Mouse (Mus musculus): ENCODE measurements around the gene Cib4. TPM values are rescaled to one million over a fixed set of nuclear protein-coding genes. Genes with fewer than 3 reads are reported as not detected.

Gene Cib4
- polyA plus RNA-seq, 1 experiment from 2014 or later, result not detected

DNA sequence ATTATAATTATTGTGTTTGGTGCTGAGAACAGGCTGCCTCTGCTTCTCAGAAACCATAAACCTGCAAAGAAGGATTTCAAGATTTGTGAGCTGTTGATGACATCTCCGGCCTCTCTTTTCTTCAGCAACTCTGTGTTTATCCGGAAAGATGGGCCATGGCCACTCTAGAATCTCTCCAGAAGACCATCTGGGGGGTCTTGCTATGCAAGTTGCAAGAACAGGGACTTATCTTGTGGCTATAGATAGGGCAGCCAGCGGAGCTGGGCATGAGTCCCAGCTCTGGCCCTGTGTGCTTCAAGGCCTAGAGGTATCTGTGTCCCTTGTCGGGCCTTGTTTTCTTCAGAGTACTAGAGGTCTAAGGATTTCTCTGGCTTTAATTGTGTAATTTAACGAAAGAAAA is 36.4 kb upstream of the Cib4 start:
- peak overlapping the region; percentile 31 to 56; a peak in 3 of 4 replicates for H3K27ac ChIP-seq (replicated peaks in 1 of 2; ENCODE audit: control insufficient read depth in 1 of 2, insufficient read depth in 1 of 2, low read depth in 2 of 2, low read length in 2 of 2)
- no peaks in the 10 kb centered on the region for H3K9me3 ChIP-seq (ENCODE audit: control insufficient read depth, low read length)
- H3K9ac ChIP-seq (ENCODE audit: low read length), result no peak overlapping the region
- H3K27me3 ChIP-seq (ENCODE audit: control insufficient read depth, insufficient read depth, low read length), result no peaks in the 10 kb centered on the region
- H3K4me2 ChIP-seq (ENCODE audit: low read length), result no peak overlapping the region
- 39% methylated on average over 5 of the region's 5 CpGs for WGBS
- H3K36me3 ChIP-seq (ENCODE audit: control insufficient read depth, insufficient read depth, low read length), result no peaks in the 10 kb centered on the region
- no peak for ATAC-seq (ENCODE audit: insufficient number of reproducible peaks, insufficient read depth, low FRiP score, low read depth)
- H3K4me1 ChIP-seq (ENCODE audit: control insufficient read depth in 2 of 2, insufficient read depth in 2 of 2, low read length in 2 of 2), result peaks cover 46 to 59% of the 10 kb centered on the region in 2 experiments
- no peak overlapping the region for H3K4me3 ChIP-seq (ENCODE audit: control insufficient read depth in 1 of 2, insufficient read depth in 1 of 2, low read depth in 1 of 2, low read length in 2 of 2)

DNA sequence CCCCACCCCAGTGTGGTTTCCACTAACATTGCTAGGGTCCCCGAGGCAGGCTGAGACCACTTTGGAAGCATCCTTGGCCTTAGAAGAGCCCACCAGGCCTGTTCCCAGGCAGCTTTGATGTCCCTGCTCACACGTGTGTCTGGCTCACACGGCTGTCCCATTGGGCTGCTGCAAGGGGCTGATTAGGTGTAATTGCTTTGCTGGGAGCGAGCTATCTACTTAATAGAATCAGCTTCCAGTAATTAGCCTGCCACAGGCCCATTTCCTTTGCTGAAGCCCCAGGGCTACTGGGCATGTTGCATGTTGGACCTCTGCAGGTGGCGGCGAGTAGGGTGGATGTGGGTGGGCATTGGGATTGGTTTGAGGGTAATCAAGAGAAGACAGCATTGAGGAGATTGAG is 35.1 kb upstream of the Cib4 start:
- H3K9ac ChIP-seq (ENCODE audit: low read length), result no peak overlapping the region
- H3K27ac ChIP-seq (replicated peaks in 1 of 2; ENCODE audit: control insufficient read depth in 1 of 2, insufficient read depth in 1 of 2, low read depth in 2 of 2, low read length in 2 of 2), result peak overlapping the region in 1 of 2 experiments; percentile 33; a peak in 1 of 4 replicates
- 75% methylated on average over 6 of the region's 6 CpGs for WGBS
- no peak overlapping the region for H3K4me3 ChIP-seq (ENCODE audit: control insufficient read depth in 1 of 2, insufficient read depth in 1 of 2, low read depth in 1 of 2, low read length in 2 of 2)
- H3K9me3 ChIP-seq (ENCODE audit: control insufficient read depth, low read length), result no peaks in the 10 kb centered on the region
- H3K4me1 ChIP-seq (ENCODE audit: control insufficient read depth in 2 of 2, insufficient read depth in 2 of 2, low read length in 2 of 2), result peaks cover 51 to 59% of the 10 kb centered on the region in 2 experiments
- ATAC-seq (ENCODE audit: insufficient number of reproducible peaks, insufficient read depth, low FRiP score, low read depth), result no peak
- no peak overlapping the region for H3K4me2 ChIP-seq (ENCODE audit: low read length)
- H3K27me3 ChIP-seq (ENCODE audit: control insufficient read depth, insufficient read depth, low read length), result no peaks in the 10 kb centered on the region
- no peaks in the 10 kb centered on the region for H3K36me3 ChIP-seq (ENCODE audit: control insufficient read depth, insufficient read depth, low read length)

- Histone ChIP-seq H3K4me2 (ENCODE audit: low read length) (no peak overlapping the region), H3K36me3 (ENCODE audit: control insufficient read depth, insufficient read depth, low read length) (no peaks in the 10 kb centered on the region), H3K4me3 (ENCODE audit: control insufficient read depth in 1 of 2, insufficient read depth in 1 of 2, low read depth in 1 of 2, low read length in 2 of 2) (no peak overlapping the region), H3K9ac (ENCODE audit: low read length) (peak overlapping the region; percentile 23; the same call in 1 of the 2 replicates), H3K9me3 (ENCODE audit: control insufficient read depth, low read length) (peaks cover 4% of the 10 kb centered on the region; the same call in 1 of the 2 replicates), H3K27me3 (ENCODE audit: control insufficient read depth, insufficient read depth, low read length) (no peaks in the 10 kb centered on the region), H3K4me1 (ENCODE audit: control insufficient read depth in 2 of 2, insufficient read depth in 2 of 2, low read length in 2 of 2) (peaks cover 51 to 62% of the 10 kb centered on the region in 2 experiments), H3K27ac (replicated peaks in 1 of 2; ENCODE audit: control insufficient read depth in 1 of 2, insufficient read depth in 1 of 2, low read depth in 2 of 2, low read length in 2 of 2) (peak overlapping the region; percentile 78 to 82)
- no peak for ATAC-seq (ENCODE audit: insufficient number of reproducible peaks, insufficient read depth, low FRiP score, low read depth)
- 41% methylated on average over 6 of the region's 6 CpGs for whole genome bisulfite sequencing
Measured at GRCm38 (mm10) chr5:30578445-30579080, 32.9 kb upstream of the Cib4 start.

- peak; percentile 31; the same call in 1 of the 2 replicates for ATAC-seq (ENCODE audit: insufficient number of reproducible peaks, insufficient read depth, low FRiP score, low read depth)
- H3K4me1 ChIP-seq (ENCODE audit: control insufficient read depth in 2 of 2, insufficient read depth in 2 of 2, low read length in 2 of 2), result peaks cover 46 to 56% of the 10 kb centered on the region in 2 experiments
- WGBS, result 57% methylated on average over 12 of the region's 12 CpGs
- peaks cover 4% of the 10 kb centered on the region; the same call in 1 of the 2 replicates for H3K9me3 ChIP-seq (ENCODE audit: control insufficient read depth, low read length)
- no peaks in the 10 kb centered on the region for H3K36me3 ChIP-seq (ENCODE audit: control insufficient read depth, insufficient read depth, low read length)
- no peaks in the 10 kb centered on the region for H3K27me3 ChIP-seq (ENCODE audit: control insufficient read depth, insufficient read depth, low read length)
- H3K4me3 ChIP-seq (ENCODE audit: control insufficient read depth in 1 of 2, insufficient read depth in 1 of 2, low read depth in 1 of 2, low read length in 2 of 2), result no peak overlapping the region
- no peak overlapping the region for H3K4me2 ChIP-seq (ENCODE audit: low read length)
- peak overlapping the region; percentile 23; the same call in 1 of the 2 replicates for H3K9ac ChIP-seq (ENCODE audit: low read length)
- peak overlapping the region; percentile 78 to 82 for H3K27ac ChIP-seq (replicated peaks in 1 of 2; ENCODE audit: control insufficient read depth in 1 of 2, insufficient read depth in 1 of 2, low read depth in 2 of 2, low read length in 2 of 2)
Measured at GRCm38 (mm10) chr5:30577654-30578310, 32.1 kb upstream of the Cib4 start.

DNA sequence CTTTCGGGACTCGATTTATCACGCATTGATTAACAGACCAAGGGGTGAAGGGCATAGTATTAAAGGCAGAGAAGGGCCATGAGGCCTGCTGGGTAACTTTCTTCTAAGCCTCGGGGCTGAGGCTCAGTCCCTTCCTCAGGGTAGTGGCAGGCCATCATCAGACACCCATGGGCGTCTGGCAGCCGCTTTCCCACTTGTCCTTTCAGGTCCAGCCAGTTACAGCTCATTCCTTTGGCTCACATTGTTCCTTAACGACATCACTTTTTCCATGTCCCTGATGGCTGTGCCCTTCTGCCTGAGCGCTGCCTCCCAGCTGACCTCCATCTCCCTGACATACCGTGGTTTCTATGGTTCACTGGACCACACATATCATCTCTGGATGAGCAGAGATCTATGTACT is 31.6 kb upstream of the Cib4 start:
- H3K4me2 ChIP-seq (ENCODE audit: low read length), result no peak overlapping the region
- no peak overlapping the region for H3K4me3 ChIP-seq (ENCODE audit: control insufficient read depth in 1 of 2, insufficient read depth in 1 of 2, low read depth in 1 of 2, low read length in 2 of 2)
- WGBS, result 31% methylated on average over 9 of the region's 9 CpGs
- peaks cover 4% of the 10 kb centered on the region; the same call in 1 of the 2 replicates for H3K9me3 ChIP-seq (ENCODE audit: control insufficient read depth, low read length)
- H3K27me3 ChIP-seq (ENCODE audit: control insufficient read depth, insufficient read depth, low read length), result no peaks in the 10 kb centered on the region
- H3K36me3 ChIP-seq (ENCODE audit: control insufficient read depth, insufficient read depth, low read length), result no peaks in the 10 kb centered on the region
- H3K4me1 ChIP-seq (ENCODE audit: control insufficient read depth in 2 of 2, insufficient read depth in 2 of 2, low read length in 2 of 2), result peaks cover 48 to 56% of the 10 kb centered on the region in 2 experiments
- peak; percentile 57 for ATAC-seq (ENCODE audit: insufficient number of reproducible peaks, insufficient read depth, low FRiP score, low read depth)
- H3K9ac ChIP-seq (ENCODE audit: low read length), result no peak overlapping the region; the same call in 1 of the 2 replicates
- H3K27ac ChIP-seq (replicated peaks in 1 of 2; ENCODE audit: control insufficient read depth in 1 of 2, insufficient read depth in 1 of 2, low read depth in 2 of 2, low read length in 2 of 2), result peak overlapping the region; percentile 78 to 82

GRCm38 (mm10) chr5:30576233-30576632 is 30.6 kb upstream of the Cib4 start:
- H3K4me1 ChIP-seq (ENCODE audit: control insufficient read depth in 2 of 2, insufficient read depth in 2 of 2, low read length in 2 of 2), result peaks cover 43 to 56% of the 10 kb centered on the region in 2 experiments
- WGBS, result 73% methylated on average over 7 of the region's 7 CpGs
- no peaks in the 10 kb centered on the region for H3K27me3 ChIP-seq (ENCODE audit: control insufficient read depth, insufficient read depth, low read length)
- peaks cover 4% of the 10 kb centered on the region; the same call in 1 of the 2 replicates for H3K9me3 ChIP-seq (ENCODE audit: control insufficient read depth, low read length)
- H3K36me3 ChIP-seq (ENCODE audit: control insufficient read depth, insufficient read depth, low read length), result no peaks in the 10 kb centered on the region
- H3K4me2 ChIP-seq (ENCODE audit: low read length), result no peak overlapping the region
- peak overlapping the region in 1 of 2 experiments; percentile 82; a peak in 2 of 4 replicates for H3K27ac ChIP-seq (replicated peaks in 1 of 2; ENCODE audit: control insufficient read depth in 1 of 2, insufficient read depth in 1 of 2, low read depth in 2 of 2, low read length in 2 of 2)
- no peak overlapping the region for H3K4me3 ChIP-seq (ENCODE audit: control insufficient read depth in 1 of 2, insufficient read depth in 1 of 2, low read depth in 1 of 2, low read length in 2 of 2)
- no peak overlapping the region for H3K9ac ChIP-seq (ENCODE audit: low read length)
- ATAC-seq (ENCODE audit: insufficient number of reproducible peaks, insufficient read depth, low FRiP score, low read depth), result no peak

GRCm38 (mm10) chr5:30574367-30574766 is 28.7 kb upstream of the Cib4 start:
- H3K4me2 ChIP-seq (ENCODE audit: low read length), result no peak overlapping the region

More at GRCm38 (mm10) chr5:30574367-30574766, 28.7 kb upstream of the Cib4 start:
- Histone ChIP-seq H3K9ac (ENCODE audit: low read length) (no peak overlapping the region), H3K27ac (replicated peaks in 1 of 2; ENCODE audit: control insufficient read depth in 1 of 2, insufficient read depth in 1 of 2, low read depth in 2 of 2, low read length in 2 of 2) (peak overlapping the region; percentile 12 to 70), H3K9me3 (ENCODE audit: control insufficient read depth, low read length) (peaks cover 4% of the 10 kb centered on the region; the same call in 1 of the 2 replicates), H3K36me3 (ENCODE audit: control insufficient read depth, insufficient read depth, low read length) (no peaks in the 10 kb centered on the region), H3K4me1 (ENCODE audit: control insufficient read depth in 2 of 2, insufficient read depth in 2 of 2, low read length in 2 of 2) (peaks cover 43 to 56% of the 10 kb centered on the region in 2 experiments), H3K4me3 (ENCODE audit: control insufficient read depth in 1 of 2, insufficient read depth in 1 of 2, low read depth in 1 of 2, low read length in 2 of 2) (no peak overlapping the region), H3K27me3 (ENCODE audit: control insufficient read depth, insufficient read depth, low read length) (no peaks in the 10 kb centered on the region)
- WGBS, result 55% methylated on average over 8 of the region's 8 CpGs
- ATAC-seq (ENCODE audit: insufficient number of reproducible peaks, insufficient read depth, low FRiP score, low read depth), result no peak

Measured in heart, embryonic 14.5 days (tissue).